Mouse (Mus musculus): ENCODE measurements at regions not wholly inside any gene's neighbourhood (a gene's known extent, or its start where the extent isn't known, plus 50 kb on each side); places are given as distances from the start of the nearest gene placed in this dataset.

GRCm38 (mm10) chr19:15371682-15372081 lies 575.5 kb downstream of the Psat1 start:
- TF ChIP-seq CTCF (IDR thresholded peaks at IDR 0.05; ENCODE audit: low read depth) (no peak), EP300 (optimal IDR thresholded peaks at IDR 0.05) (no peak)

All from stomach, postnatal 0 days (tissue).